Mouse (Mus musculus) stomach, embryonic 16.5 days (tissue): ENCODE measurements around the gene Fitm1. TPM values are rescaled to one million over a fixed set of nuclear protein-coding genes. Genes with fewer than 3 reads are reported as not detected.

Experiments used
- ATAC-seq: fragments of 200-750 bp; cut with Nextera tagmentation; 2 replicates; pipeline ENCODE4 v1.8.0; 2017; ENCODE audit warnings: moderate number of reproducible peaks, moderate TSS enrichment; ENCODE audit not compliant: insufficient read depth, low FRiP score
- H3K27ac ChIP-seq: fragments of 300-500 bp; sonication (generic); 2 replicates; pipeline ENCODE4 v1.5.1; 2014; ENCODE audit warnings: low read length
- H3K27me3 ChIP-seq: fragments of 300-500 bp; sonication (generic); 2 replicates; pipeline ENCODE4 v1.6.1; 2014; ENCODE audit warnings: low read length, control low read depth, mixed read lengths; ENCODE audit not compliant: control insufficient read depth, insufficient read depth
- H3K36me3 ChIP-seq: fragments of 300-500 bp; sonication (generic); 2 replicates; pipeline ENCODE4 v1.6.1; 2014; ENCODE audit warnings: low read length; ENCODE audit not compliant: control insufficient read depth, insufficient read depth
- H3K4me1 ChIP-seq: fragments of 300-500 bp; sonication (generic); 2 replicates; pipeline ENCODE4 v1.6.1; 2014; ENCODE audit warnings: low read length, control low read depth, mixed read lengths; ENCODE audit not compliant: control insufficient read depth, insufficient read depth
- H3K4me2 ChIP-seq: fragments of 300-500 bp; sonication (generic); 2 replicates; pipeline ENCODE4 v1.6.1; 2014; ENCODE audit warnings: low read depth, low read length, mixed read lengths
- H3K4me3 ChIP-seq: fragments of 300-500 bp; sonication (generic); replicated peaks from 2 replicates; pipeline ENCODE4 v1.5.1; 2014; ENCODE audit warnings: mild to moderate bottlenecking, low read length
- H3K9ac ChIP-seq: fragments of 300-500 bp; sonication (generic); 2 replicates; pipeline ENCODE4 v1.6.1; 2014; ENCODE audit warnings: low read length
- H3K9me3 ChIP-seq: fragments of 300-500 bp; sonication (generic); replicated peaks from 2 replicates; pipeline ENCODE4 v1.6.1; 2016; ENCODE audit warnings: low read length, control low read depth; ENCODE audit not compliant: control insufficient read depth
- WGBS: fragments of 180-500 bp; shearing (Covaris S2); extraction: QIAGEN DNeasy Blood & Tissue Kit; methylation state at CpG from one replicate; pipeline ENCODE4 v1.1.7; 2014; 5-methylcytosine and 5-hydroxymethylcytosine counted together
- polyA plus RNA-seq: library from polyadenylated mRNA; unstranded; fragments of >200 nt; fragmentation: Nextera tagmentation; extraction: Ambion mirVana; gene quantifications from 2 replicates; pipeline ENCODE4 v1.2.1, GENCODE M21; 2015

The Fitm1 gene
- polyA plus RNA-seq, 1 experiment from 2014 or later = 8.1 TPM

DNA sequence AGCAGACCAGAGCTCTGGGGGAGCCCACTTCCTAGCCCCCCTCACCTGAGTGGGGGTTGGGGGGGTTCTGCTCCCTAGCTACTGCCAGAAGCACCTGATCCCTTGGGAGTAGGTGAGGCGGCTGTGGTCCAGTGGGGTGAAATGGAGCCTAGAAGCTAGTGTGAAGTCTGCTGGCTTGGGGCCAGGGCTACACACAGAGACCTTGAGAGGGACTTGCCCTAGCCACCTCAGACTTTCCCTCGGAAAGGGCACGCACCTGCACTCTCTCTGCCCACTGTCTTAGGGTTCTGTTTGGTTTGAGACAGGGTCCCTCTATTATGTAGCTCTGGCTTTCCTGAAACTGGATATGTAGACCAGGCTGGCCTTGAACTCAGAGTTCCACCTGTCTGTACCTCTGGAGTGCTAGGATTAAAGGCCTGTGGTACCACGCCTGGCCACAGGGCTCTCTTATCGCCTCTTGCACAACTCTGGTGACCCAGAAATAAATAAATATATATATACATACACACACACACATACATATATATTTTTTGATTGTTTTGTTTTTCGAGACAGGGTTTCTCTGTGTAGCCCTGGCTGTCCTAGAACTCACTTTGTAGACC lies 3.4 kb downstream of the Fitm1 start:
- Histone ChIP-seq H3K4me1 (peaks cover 13% of the 10 kb centered on the region), H3K4me3 (peak overlapping the region; percentile 98), H3K27me3 (no peaks in the 10 kb centered on the region), H3K9me3 (no peaks in the 10 kb centered on the region), H3K27ac (peak overlapping the region; percentile 93), H3K36me3 (peaks cover 7% of the 10 kb centered on the region), H3K9ac (peak overlapping the region; percentile 96), H3K4me2 (peak overlapping the region; percentile 93)
- ATAC-seq = peak; percentile 38
- 24% methylated on average over 6 of the region's 6 CpGs for WGBS

DNA sequence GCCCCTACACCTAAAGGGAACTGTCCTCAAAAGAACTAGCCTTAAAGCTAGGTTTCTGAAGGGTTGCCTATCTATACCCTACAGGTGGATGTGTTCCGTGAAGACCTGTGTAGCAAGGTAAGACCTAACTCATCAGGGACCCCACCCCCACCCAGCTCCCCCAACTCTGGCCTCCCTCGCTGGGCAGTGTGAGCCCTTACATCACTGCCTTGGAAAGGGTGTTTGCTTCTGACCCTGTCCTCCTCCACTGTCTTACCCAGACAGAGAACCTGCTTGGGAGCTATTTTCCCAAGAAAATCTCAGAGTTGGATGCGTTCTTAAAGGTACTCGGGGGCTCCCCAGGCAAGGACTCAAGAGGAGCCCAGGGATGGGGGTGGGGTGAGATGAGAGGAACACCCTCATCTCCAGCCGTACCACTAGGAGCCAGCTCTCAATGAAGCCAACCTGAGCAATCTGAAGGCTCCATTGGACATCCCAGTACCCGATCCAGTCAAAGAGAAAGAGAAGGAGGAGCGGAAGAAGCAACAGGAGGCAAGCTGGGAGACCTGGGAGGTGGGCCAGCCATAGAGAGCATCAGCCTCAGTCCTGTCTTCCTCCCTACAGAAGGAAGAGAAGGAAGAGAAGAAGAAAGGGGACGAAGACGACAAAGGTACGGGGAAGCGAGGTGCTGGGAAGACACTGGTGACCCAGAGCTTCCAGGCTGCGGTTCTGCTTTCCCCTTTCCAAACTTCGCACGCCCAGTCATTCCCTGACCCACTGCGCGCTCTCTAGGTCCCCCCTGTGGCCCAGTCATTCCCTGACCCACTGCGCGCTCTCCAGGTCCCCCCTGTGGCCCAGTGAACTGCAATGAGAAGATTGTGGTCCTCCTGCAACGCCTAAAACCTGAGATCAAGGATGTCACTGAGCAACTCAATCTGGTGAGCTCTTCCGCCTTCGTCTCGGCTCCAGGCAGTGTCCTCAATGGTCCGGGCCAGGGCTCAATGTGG lies 4.4 kb downstream of the Fitm1 start:
- Histone ChIP-seq H3K4me1 (peaks cover 13% of the 10 kb centered on the region), H3K36me3 (peaks cover 7% of the 10 kb centered on the region), H3K9me3 (no peaks in the 10 kb centered on the region), H3K4me3 (no peak overlapping the region), H3K4me2 (no peak overlapping the region), H3K27me3 (no peaks in the 10 kb centered on the region), H3K27ac (no peak overlapping the region), H3K9ac (no peak overlapping the region)
- WGBS = 87% methylated on average over 23 of the region's 23 CpGs
- no peak for ATAC-seq

DNA sequence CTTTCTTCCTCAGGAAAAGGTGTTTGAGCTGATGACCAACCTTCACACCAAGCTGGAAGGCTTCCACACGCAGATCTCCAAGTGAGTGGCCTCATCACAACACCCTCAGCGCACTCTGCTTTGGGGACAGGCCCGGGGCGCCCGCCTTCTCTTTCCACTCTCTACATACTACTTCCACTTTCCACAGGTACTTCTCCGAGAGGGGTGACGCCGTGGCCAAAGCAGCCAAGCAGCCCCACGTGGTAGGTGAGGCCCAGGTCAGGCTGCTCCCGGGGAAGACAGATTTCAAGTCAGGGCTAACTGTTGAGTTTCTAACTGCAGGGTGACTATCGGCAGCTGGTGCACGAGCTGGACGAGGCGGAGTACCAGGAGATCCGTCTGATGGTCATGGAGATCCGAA lies 5.3 kb downstream of the Fitm1 start:
- H3K27ac ChIP-seq = no peak overlapping the region
- 91% methylated on average over 16 of the region's 16 CpGs for WGBS

DNA sequence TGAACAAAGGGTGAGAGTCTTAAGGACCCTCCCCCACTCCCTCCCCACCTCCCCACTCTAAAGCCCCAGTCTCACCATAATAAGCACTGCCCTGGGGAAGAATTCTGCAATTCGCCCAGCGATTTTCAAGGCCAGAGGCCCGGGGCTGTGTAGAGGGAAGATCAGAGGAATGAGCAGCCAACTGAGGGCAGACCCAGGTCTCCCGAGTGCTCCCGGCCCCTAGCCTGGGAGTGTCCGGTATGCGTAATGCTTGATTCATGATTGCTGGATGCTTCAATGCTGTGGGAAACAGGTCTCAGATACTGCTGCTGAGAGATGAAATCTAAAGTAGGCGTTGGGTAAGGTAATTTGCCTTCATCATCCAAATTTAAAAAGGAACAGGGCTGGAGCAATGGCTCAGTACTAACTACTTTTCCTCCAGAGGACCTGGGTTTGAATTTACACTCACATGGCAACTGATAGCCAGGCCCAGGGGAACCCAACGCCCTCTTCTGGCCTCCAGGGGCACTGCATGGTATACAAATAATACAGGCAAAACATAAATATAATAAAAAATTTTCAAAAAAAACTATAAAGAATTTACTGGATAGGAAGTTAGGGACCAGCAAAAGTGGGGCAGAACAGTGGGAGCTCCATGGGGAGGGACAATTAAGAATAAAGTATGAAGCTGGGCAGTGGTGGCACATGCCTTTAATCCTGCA lies 6.7 kb downstream of the Fitm1 start:
- ATAC-seq = no peak
- Histone ChIP-seq H3K9me3 (no peaks in the 10 kb centered on the region), H3K27me3 (no peaks in the 10 kb centered on the region), H3K4me2 (no peak overlapping the region), H3K4me1 (peaks cover 20% of the 10 kb centered on the region), H3K4me3 (no peak overlapping the region), H3K27ac (no peak overlapping the region), H3K9ac (no peak overlapping the region), H3K36me3 (peaks cover 7% of the 10 kb centered on the region)
- WGBS = 68% methylated on average over 9 of the region's 9 CpGs

More for the DNA sequence above, 5.3 kb downstream of the Fitm1 start:
- H3K36me3 ChIP-seq = peaks cover 7% of the 10 kb centered on the region
- H3K4me3 ChIP-seq = no peak overlapping the region
- H3K27me3 ChIP-seq = no peaks in the 10 kb centered on the region
- no peak for ATAC-seq
- no peak overlapping the region for H3K4me2 ChIP-seq
- no peaks in the 10 kb centered on the region for H3K9me3 ChIP-seq
- H3K9ac ChIP-seq = no peak overlapping the region
- H3K4me1 ChIP-seq = peaks cover 19% of the 10 kb centered on the region

DNA sequence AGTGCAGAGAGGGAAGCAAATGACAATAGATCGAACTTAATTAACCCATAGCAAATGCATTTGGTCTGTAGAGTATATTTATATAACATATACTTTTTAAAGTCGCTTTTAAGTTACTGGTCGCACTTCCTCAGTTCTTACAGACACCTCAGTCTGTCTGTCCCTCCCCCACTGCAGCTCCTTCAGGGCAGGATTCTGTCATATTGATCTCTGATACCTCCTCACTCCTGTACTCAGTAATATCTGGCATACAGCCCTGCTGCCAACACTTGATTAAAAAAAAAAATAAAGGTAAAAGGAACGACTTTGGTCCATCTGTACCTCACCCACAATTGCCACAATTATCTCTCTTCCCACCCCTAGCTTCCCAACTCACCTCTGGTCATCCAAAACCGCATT lies 8.9 kb downstream of the Fitm1 start:
- Histone ChIP-seq H3K9ac (peak overlapping the region; percentile 75), H3K27ac (no peak overlapping the region), H3K4me2 (peak overlapping the region; percentile 80), H3K36me3 (peaks cover 11% of the 10 kb centered on the region), H3K27me3 (no peaks in the 10 kb centered on the region), H3K9me3 (no peaks in the 10 kb centered on the region), H3K4me1 (peaks cover 8% of the 10 kb centered on the region; the same call in 1 of the 2 replicates), H3K4me3 (peak overlapping the region; percentile 63)
- no peak for ATAC-seq
- 37% methylated on average over 5 of the region's 5 CpGs for WGBS

DNA sequence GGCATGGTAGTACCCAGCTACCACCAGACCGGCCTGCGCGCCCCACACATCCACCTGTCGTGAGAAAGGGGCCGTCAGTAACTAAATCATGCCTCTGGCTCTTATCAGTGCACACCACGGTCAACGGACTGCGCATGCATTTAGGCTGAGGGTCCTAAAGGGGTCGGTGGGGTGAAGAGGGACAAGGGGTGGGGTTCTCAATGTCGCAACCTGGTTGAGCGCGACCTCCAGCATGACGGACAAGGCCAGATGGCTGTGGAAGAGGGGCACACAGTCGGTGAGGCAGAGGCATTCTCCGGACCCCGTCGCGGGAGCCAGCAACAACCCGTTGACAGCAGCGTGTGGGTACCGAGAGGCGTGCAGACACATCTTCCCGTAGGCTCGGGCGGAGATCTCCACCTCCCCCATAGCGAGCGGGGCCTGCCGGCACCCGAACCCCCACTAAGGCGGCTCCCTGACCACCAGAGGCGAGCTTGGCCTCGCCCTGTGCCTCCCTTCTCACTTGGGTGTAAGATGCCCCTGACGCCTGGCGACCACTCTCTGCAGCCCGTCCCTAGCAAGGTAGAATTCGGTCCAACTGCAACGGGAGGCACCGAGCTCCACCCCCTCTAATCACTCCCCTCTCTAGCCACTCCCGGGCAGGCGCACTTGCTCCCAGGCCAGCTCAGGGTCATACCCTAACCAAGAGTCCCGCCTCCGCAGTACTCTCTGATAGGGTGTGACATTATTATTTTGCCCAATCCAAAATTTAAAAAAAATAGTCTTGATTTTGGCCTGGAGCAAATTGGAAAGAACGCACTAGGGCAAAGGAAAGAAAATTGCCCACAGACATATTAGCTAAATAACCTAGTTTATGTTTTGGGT lies 9.5 kb downstream of the Fitm1 start, which contains the start of gene Emc9:
Emc9 (minus strand) TSS at position 601 of the 864 bp plus-strand sequence.
- Histone ChIP-seq H3K4me1 (peaks cover 12% of the 10 kb centered on the region), H3K27me3 (no peaks in the 10 kb centered on the region), H3K4me2 (peak within 1 kb of the TSS; percentile 80), H3K27ac (peak within 1 kb of the TSS; percentile 67), H3K9ac (peak within 1 kb of the TSS; percentile 75), H3K9me3 (no peaks in the 10 kb centered on the region), H3K36me3 (peaks cover 11% of the 10 kb centered on the region), H3K4me3 (peak within 1 kb of the TSS; percentile 63)
- WGBS = 3% methylated on average over 43 of the region's 43 CpGs
- peak; percentile 89 for ATAC-seq

DNA sequence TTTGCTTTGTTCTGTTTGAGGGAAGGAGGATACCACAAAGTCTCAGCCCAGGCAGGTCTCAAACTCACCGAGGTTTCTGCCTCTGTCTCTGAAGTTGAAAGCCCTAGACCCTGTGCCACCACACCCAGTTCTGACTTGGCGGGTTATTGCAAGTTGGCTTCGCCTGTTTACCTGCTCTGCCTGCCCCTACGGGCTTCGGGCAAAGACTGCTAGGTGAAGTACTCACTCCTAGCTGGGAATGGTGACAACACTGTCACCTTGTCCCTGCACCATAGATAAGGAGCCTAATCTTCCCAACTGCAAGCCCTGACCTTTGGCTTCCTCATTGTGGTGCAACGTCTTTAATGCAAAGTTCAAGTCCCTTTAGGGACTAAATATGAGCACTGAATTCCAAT lies 10.1 kb downstream of the Fitm1 start:
- H3K4me3 ChIP-seq = peak overlapping the region; percentile 63
- peak overlapping the region; percentile 80 for H3K4me2 ChIP-seq
- no peaks in the 10 kb centered on the region for H3K9me3 ChIP-seq
- H3K27me3 ChIP-seq = no peaks in the 10 kb centered on the region
- WGBS = 46% methylated on average over 6 of the region's 6 CpGs
- H3K4me1 ChIP-seq = peaks cover 15% of the 10 kb centered on the region
- peak; percentile 51 for ATAC-seq
- peaks cover 7% of the 10 kb centered on the region; the same call in 1 of the 2 replicates for H3K36me3 ChIP-seq
- H3K9ac ChIP-seq = 0 out of 2 replicates have a peak overlapping the region, but pooled peaks have one; percentile 18
- peak overlapping the region; percentile 67 for H3K27ac ChIP-seq

DNA sequence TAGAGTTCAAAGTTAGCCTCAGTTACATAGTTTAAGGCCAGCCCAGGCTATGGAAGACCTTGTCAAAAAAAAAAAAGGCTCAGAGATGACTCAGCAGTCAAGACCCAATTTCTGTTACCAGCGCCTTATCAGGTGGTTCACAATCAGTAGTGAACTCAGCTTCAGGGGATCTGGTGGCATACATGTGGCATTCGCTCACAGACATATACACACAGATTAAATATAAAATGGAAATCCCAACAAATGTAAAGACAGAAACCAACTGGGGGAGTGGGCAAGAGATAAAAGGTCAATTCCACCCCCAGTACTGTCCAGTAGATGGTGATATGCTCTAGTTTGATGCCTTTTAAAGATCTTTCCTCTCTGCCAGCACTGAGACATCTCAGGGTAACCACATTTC lies 10.7 kb downstream of the Fitm1 start:
- H3K9ac ChIP-seq = no peak overlapping the region
- peak overlapping the region; percentile 67; the same call in 1 of the 2 replicates for H3K27ac ChIP-seq
- WGBS = 89% methylated on average over 2 of the region's 2 CpGs
- H3K4me1 ChIP-seq = peaks cover 15% of the 10 kb centered on the region
- H3K36me3 ChIP-seq = 0 out of 2 replicates have a peak, but pooled peaks cover 4% of the 10 kb centered on the region
- no peak overlapping the region for H3K4me2 ChIP-seq
- H3K4me3 ChIP-seq = no peak overlapping the region
- H3K27me3 ChIP-seq = no peaks in the 10 kb centered on the region
- no peak for ATAC-seq
- H3K9me3 ChIP-seq = no peaks in the 10 kb centered on the region
